Mouse (Mus musculus) lung, postnatal 0 days (tissue): Measurements from ENCODE around the gene A530016L24Rik.

Source experiments
- CTCF ChIP-seq: IDR thresholded peaks from 2 replicates; pipeline ENCODE4 v1.5.1; 2016; ENCODE audit warnings: antibody characterized with exemption, mild to moderate bottlenecking
- EP300 ChIP-seq: IDR thresholded peaks from 2 replicates; pipeline ENCODE4 v1.6.1; 2016; ENCODE audit warnings: antibody characterized with exemption, mild to moderate bottlenecking, control low read depth

GRCm38 (mm10) chr12:112538356-112538755 is 49.1 kb downstream of the A530016L24Rik start:
- no peak for TF ChIP-seq CTCF
- no peak for TF ChIP-seq EP300
